8 mouse cellular contexts compared by ENCODE assay signal in the genomic region with DNA sequence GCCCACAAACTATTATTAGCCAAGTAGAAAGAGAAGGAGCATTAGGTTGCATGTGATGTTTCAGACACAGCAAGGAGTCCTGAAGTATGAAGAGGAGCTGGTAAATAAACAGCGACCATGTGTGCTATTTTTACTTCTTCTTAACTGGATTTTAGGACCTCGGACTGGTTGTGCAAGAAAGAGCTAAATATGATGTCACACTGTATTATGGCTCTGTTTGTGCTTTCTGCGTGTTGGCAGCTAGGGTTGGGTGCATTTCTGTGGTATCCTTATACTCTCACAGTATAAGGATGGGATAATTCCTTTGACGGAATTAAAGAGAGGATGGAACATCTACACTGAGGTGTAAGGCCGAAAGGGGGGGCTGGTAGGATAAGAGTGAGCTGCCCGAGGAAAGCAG. TPM values are rescaled to one million over a fixed set of nuclear protein-coding genes. Genes with fewer than 3 reads are reported as not detected.
DNase-seq lines count a peak whose midpoint lies in the region; ATAC-seq and TF ChIP-seq lines count a peak whose summit lies in the region.

No protein-coding gene starts in this region.

- no peak for TF ChIP-seq EP300 in heart, postnatal 0 days (IDR thresholded peaks at IDR 0.05; ENCODE audit: low read depth)

- H3K9me3 ChIP-seq in heart, postnatal 0 days (replicated peaks; ENCODE audit: control insufficient read depth, low read length) = no peaks in the 10 kb centered on the region
- H3K9me3 ChIP-seq in embryonic facial prominence, embryonic 13.5 days = no peaks in the 10 kb centered on the region
- H3K9me3 ChIP-seq in intestine, postnatal 0 days (ENCODE audit: control insufficient read depth) = no peaks in the 10 kb centered on the region
- no peaks in the 10 kb centered on the region for H3K9me3 ChIP-seq in midbrain, postnatal 0 days (ENCODE audit: low read length)

- no peak for TF ChIP-seq CTCF in heart, postnatal 0 days (IDR thresholded peaks at IDR 0.05; ENCODE audit: low read depth)
- no peak; the same call in 1 of the 2 replicates for TF ChIP-seq CTCF in intestine, postnatal 0 days (IDR thresholded peaks at IDR 0.05; ENCODE audit: low read depth)
- TF ChIP-seq CTCF in midbrain, postnatal 0 days (IDR thresholded peaks at IDR 0.05) = no peak

- peak overlapping the region; percentile 24 for H3K4me2 ChIP-seq in heart, postnatal 0 days (ENCODE audit: low read depth, low read length)
- peak overlapping the region; percentile 59 for H3K4me2 ChIP-seq in embryonic facial prominence, embryonic 13.5 days
- peak overlapping the region; percentile 50 for H3K4me2 ChIP-seq in intestine, postnatal 0 days (replicated peaks; ENCODE audit: low read depth)
- H3K4me2 ChIP-seq in midbrain, postnatal 0 days (ENCODE audit: low read depth, low read length, poor library complexity, severe bottlenecking) = no peak overlapping the region

- H3K4me1 ChIP-seq in heart, postnatal 0 days (ENCODE audit: control insufficient read depth, insufficient read depth) = peaks cover 20% of the 10 kb centered on the region; the same call in 1 of the 2 replicates
- peaks cover 41% of the 10 kb centered on the region for H3K4me1 ChIP-seq in embryonic facial prominence, embryonic 13.5 days
- H3K4me1 ChIP-seq in intestine, postnatal 0 days (replicated peaks; ENCODE audit: control insufficient read depth, insufficient read depth, low read length) = no peaks in the 10 kb centered on the region; the same call in 1 of the 2 replicates
- no peaks in the 10 kb centered on the region; the same call in 1 of the 2 replicates for H3K4me1 ChIP-seq in midbrain, postnatal 0 days (ENCODE audit: insufficient read depth, low read length)

- H3K27ac ChIP-seq in heart, postnatal 0 days (ENCODE audit: low read depth) = peak overlapping the region; percentile 36; the same call in 1 of the 2 replicates
- H3K27ac ChIP-seq in embryonic facial prominence, embryonic 13.5 days = peak overlapping the region; percentile 64; the same call in 1 of the 2 replicates
- H3K27ac ChIP-seq in intestine, postnatal 0 days (ENCODE audit: low read depth, low read length) = no peak overlapping the region; the same call in 1 of the 2 replicates
- H3K27ac ChIP-seq in midbrain, postnatal 0 days (ENCODE audit: low read depth, low read length) = no peak overlapping the region

- no peak for ATAC-seq in heart, postnatal 0 days (ENCODE audit: insufficient read depth, low read depth)
- ATAC-seq in embryonic facial prominence, embryonic 13.5 days (ENCODE audit: insufficient number of reproducible peaks, insufficient read depth, low FRiP score, low TSS enrichment, low read depth) = no peak
- ATAC-seq in intestine, postnatal 0 days = no peak
- no peak for ATAC-seq in midbrain, postnatal 0 days (ENCODE audit: low FRiP score)

- 56% methylated on average over 6 of the region's 6 CpGs for WGBS in heart, postnatal 0 days
- WGBS in embryonic facial prominence, embryonic 13.5 days = 78% methylated on average over 6 of the region's 6 CpGs
- 58% methylated on average over 6 of the region's 6 CpGs for WGBS in intestine, postnatal 0 days
- 82% methylated on average over 6 of the region's 6 CpGs for WGBS in midbrain, postnatal 0 days

- DNase-seq in heart, postnatal 0 days (ENCODE audit: low spot score) = no peak
- DNase-seq in heart, postnatal 25 days (ENCODE audit: low spot score) = no peak
- DNase-seq in midbrain, postnatal 0 days (ENCODE audit: low spot score) = no peak
- DNase-seq in right cerebral cortex, postnatal 4 days = no peak
- DNase-seq in spleen, postnatal 4 days (ENCODE audit: low spot score in 2 of 2) = no peak
- DNase-seq in layer of hippocampus, adult 9-11 months = no peak

- no peaks in the 10 kb centered on the region for H3K27me3 ChIP-seq in heart, postnatal 0 days (ENCODE audit: control insufficient read depth, insufficient read depth, low read length)
- H3K27me3 ChIP-seq in embryonic facial prominence, embryonic 13.5 days = no peaks in the 10 kb centered on the region
- no peaks in the 10 kb centered on the region for H3K27me3 ChIP-seq in intestine, postnatal 0 days (replicated peaks; ENCODE audit: control insufficient read depth, insufficient read depth, low read length)
- H3K27me3 ChIP-seq in midbrain, postnatal 0 days (ENCODE audit: insufficient read depth, low read length) = no peaks in the 10 kb centered on the region

- 0 out of 2 replicates have a peak overlapping the region, but pooled peaks have one; percentile 10 for H3K4me3 ChIP-seq in heart, postnatal 0 days (ENCODE audit: low read depth, low read length)
- H3K4me3 ChIP-seq in embryonic facial prominence, embryonic 13.5 days = peak overlapping the region; percentile 29
- H3K4me3 ChIP-seq in intestine, postnatal 0 days (ENCODE audit: low read depth, low read length) = peak overlapping the region; percentile 20
- H3K4me3 ChIP-seq in midbrain, postnatal 0 days (ENCODE audit: low read depth, low read length) = no peak overlapping the region

- intact Hi-C loops in heart, postnatal 25 days (cut with DNase I) = loop anchor here (5.0 kb wide), 1 partner anchor 33 kb away; no protein-coding TSS in a partner anchor

- H3K36me3 ChIP-seq in heart, postnatal 0 days (replicated peaks; ENCODE audit: control insufficient read depth, insufficient read depth, low read length) = peaks cover 43% of the 10 kb centered on the region
- H3K36me3 ChIP-seq in embryonic facial prominence, embryonic 13.5 days = peaks cover 62% of the 10 kb centered on the region
- H3K36me3 ChIP-seq in intestine, postnatal 0 days (ENCODE audit: control insufficient read depth, insufficient read depth) = peaks cover 54% of the 10 kb centered on the region
- peaks cover 42% of the 10 kb centered on the region for H3K36me3 ChIP-seq in midbrain, postnatal 0 days (ENCODE audit: insufficient read depth, low read length)

- H3K9ac ChIP-seq in heart, postnatal 0 days (replicated peaks; ENCODE audit: low read depth, low read length) = 0 out of 2 replicates have a peak overlapping the region, but pooled peaks have one; percentile 14
- peak overlapping the region; percentile 61; the same call in 1 of the 2 replicates for H3K9ac ChIP-seq in embryonic facial prominence, embryonic 13.5 days
- H3K9ac ChIP-seq in intestine, postnatal 0 days (ENCODE audit: low read depth, low read length) = 0 out of 2 replicates have a peak overlapping the region, but pooled peaks have one; percentile 1
- H3K9ac ChIP-seq in midbrain, postnatal 0 days (replicated peaks; ENCODE audit: low read length, poor library complexity, severe bottlenecking) = peak overlapping the region; percentile 8; the same call in 1 of the 2 replicates

RNA-seq across cellular contexts. Expression of a gene that starts 3.6 kb away (rescaled TPM):
- total RNA-seq in heart, postnatal 0 days (2014; rRNA removed; ENCODE audit: low replicate concordance) = 55.1 and 57.9 TPM in 2 replicates
- 47.6 and 51.5 TPM in 2 replicates for polyA plus RNA-seq in heart, postnatal 0 days (2015; fragmentation: Nextera tagmentation; extraction: Ambion mirVana)
- total RNA-seq in heart, postnatal 25 days (2021) = 10 to 100 TPM; 29.5 to 32.3 TPM
- 187 and 189 TPM in 2 replicates for polyA plus RNA-seq in embryonic facial prominence, embryonic 13.5 days (2015; fragmentation: Nextera tagmentation; extraction: Ambion mirVana)
- 53.1 and 54.1 TPM in 2 replicates for polyA plus RNA-seq in intestine, postnatal 0 days (2015; fragmentation: Nextera tagmentation; extraction: Ambion mirVana)
- 64.3 and 65.6 TPM in 2 replicates for total RNA-seq in midbrain, postnatal 0 days (2014; rRNA removed)
- polyA plus RNA-seq in midbrain, postnatal 0 days (2015; fragmentation: Nextera tagmentation; extraction: Ambion mirVana) = 73.6 and 77.9 TPM in 2 replicates

RNA-seq across cellular contexts. Expression of a gene that starts 8.4 kb away (rescaled TPM):
- total RNA-seq in heart, postnatal 0 days (2014; rRNA removed; ENCODE audit: low replicate concordance) = 9.8 and 18.0 TPM in 2 replicates
- polyA plus RNA-seq in heart, postnatal 0 days (2015; fragmentation: Nextera tagmentation; extraction: Ambion mirVana) = 8.2 and 10.4 TPM in 2 replicates
- total RNA-seq in heart, postnatal 25 days (2021) = 1 to 10 TPM; 7.2 to 8.8 TPM
- 33.6 and 34.5 TPM in 2 replicates for polyA plus RNA-seq in embryonic facial prominence, embryonic 13.5 days (2015; fragmentation: Nextera tagmentation; extraction: Ambion mirVana)
- polyA plus RNA-seq in intestine, postnatal 0 days (2015; fragmentation: Nextera tagmentation; extraction: Ambion mirVana) = 10.7 and 11.1 TPM in 2 replicates
- total RNA-seq in midbrain, postnatal 0 days (2014; rRNA removed) = 18.1 and 19.0 TPM in 2 replicates
- polyA plus RNA-seq in midbrain, postnatal 0 days (2015; fragmentation: Nextera tagmentation; extraction: Ambion mirVana) = 15.1 and 18.4 TPM in 2 replicates

RNA-seq across cellular contexts. Expression of a gene that starts 15.9 kb away (rescaled TPM):
- 6.7 and 21.0 TPM in 2 replicates for total RNA-seq in heart, postnatal 0 days (2014; rRNA removed; ENCODE audit: low replicate concordance)
- polyA plus RNA-seq in heart, postnatal 0 days (2015; fragmentation: Nextera tagmentation; extraction: Ambion mirVana) = 9.6 and 10.1 TPM in 2 replicates
- total RNA-seq in heart, postnatal 25 days (2021) = 1 to 10 TPM; 8.9 to 9.1 TPM
- polyA plus RNA-seq in embryonic facial prominence, embryonic 13.5 days (2015; fragmentation: Nextera tagmentation; extraction: Ambion mirVana) = 32.3 and 32.8 TPM in 2 replicates
- 12.0 and 13.6 TPM in 2 replicates for polyA plus RNA-seq in intestine, postnatal 0 days (2015; fragmentation: Nextera tagmentation; extraction: Ambion mirVana)
- total RNA-seq in midbrain, postnatal 0 days (2014; rRNA removed) = 6.3 and 9.3 TPM in 2 replicates
- polyA plus RNA-seq in midbrain, postnatal 0 days (2015; fragmentation: Nextera tagmentation; extraction: Ambion mirVana) = 8.7 and 9.0 TPM in 2 replicates

RNA-seq across cellular contexts. Expression of a gene that starts 16.1 kb away (rescaled TPM):
- total RNA-seq in heart, postnatal 0 days (2014; rRNA removed; ENCODE audit: low replicate concordance) = 1.5 and 10.2 TPM in 2 replicates
- polyA plus RNA-seq in heart, postnatal 0 days (2015; fragmentation: Nextera tagmentation; extraction: Ambion mirVana) = 3.2 TPM in 2 replicates
- total RNA-seq in heart, postnatal 25 days (2021) = 10 to 100 TPM; 22.0 to 23.6 TPM
- polyA plus RNA-seq in embryonic facial prominence, embryonic 13.5 days (2015; fragmentation: Nextera tagmentation; extraction: Ambion mirVana) = 2.7 and 3.3 TPM in 2 replicates
- polyA plus RNA-seq in intestine, postnatal 0 days (2015; fragmentation: Nextera tagmentation; extraction: Ambion mirVana) = 6.3 and 6.7 TPM in 2 replicates
- total RNA-seq in midbrain, postnatal 0 days (2014; rRNA removed) = 3.0 and 6.3 TPM in 2 replicates
- polyA plus RNA-seq in midbrain, postnatal 0 days (2015; fragmentation: Nextera tagmentation; extraction: Ambion mirVana) = 2.7 and 3.5 TPM in 2 replicates

RNA-seq across cellular contexts. Expression of a gene that starts 21.6 kb away (rescaled TPM):
- 407 and 439 TPM in 2 replicates for total RNA-seq in heart, postnatal 0 days (2014; rRNA removed; ENCODE audit: low replicate concordance)
- 172 and 173 TPM in 2 replicates for polyA plus RNA-seq in heart, postnatal 0 days (2015; fragmentation: Nextera tagmentation; extraction: Ambion mirVana)
- total RNA-seq in heart, postnatal 25 days (2021) = 100 to 1,000 TPM; 241 to 256 TPM
- 481 and 529 TPM in 2 replicates for polyA plus RNA-seq in embryonic facial prominence, embryonic 13.5 days (2015; fragmentation: Nextera tagmentation; extraction: Ambion mirVana)
- polyA plus RNA-seq in intestine, postnatal 0 days (2015; fragmentation: Nextera tagmentation; extraction: Ambion mirVana) = 164 and 168 TPM in 2 replicates
- total RNA-seq in midbrain, postnatal 0 days (2014; rRNA removed) = 496 and 583 TPM in 2 replicates
- polyA plus RNA-seq in midbrain, postnatal 0 days (2015; fragmentation: Nextera tagmentation; extraction: Ambion mirVana) = 258 and 265 TPM in 2 replicates

Comparison
In these comparisons a context has a peak if more than half of its experiments do, and no peak if none do; other contexts are left out.
1. H3K27ac ChIP-seq: peak in heart, postnatal 0 days (single experiment) and embryonic facial prominence, embryonic 13.5 days (single experiment); none in intestine, postnatal 0 days (single experiment) and midbrain, postnatal 0 days (single experiment).
2. H3K9ac ChIP-seq: peak in every context shown above with its lines; median percentile 61 in embryonic facial prominence, embryonic 13.5 days; 14 in heart, postnatal 0 days; 8 in midbrain, postnatal 0 days; 1 in intestine, postnatal 0 days.